Mouse (Mus musculus): ENCODE measurements around the gene Lenep.

Lenep gene

GRCm38 (mm10) chr3:89390699-89391662 is 11.6 kb downstream of the Lenep start:
- Histone ChIP-seq H3K36me3 (ENCODE audit: control insufficient read depth, insufficient read depth, low read length, poor library complexity, severe bottlenecking) (no peaks in the 10 kb centered on the region), H3K27me3 (ENCODE audit: control insufficient read depth, insufficient read depth, low read length, poor library complexity, severe bottlenecking) (no peaks in the 10 kb centered on the region; the same call in 1 of the 2 replicates)
- peak; percentile 49 for DNase-seq (ENCODE audit: low read depth, low spot score)

- no peaks in the 10 kb centered on the region for H3K36me3 ChIP-seq (ENCODE audit: control insufficient read depth, insufficient read depth, low read length, poor library complexity, severe bottlenecking)
- no peaks in the 10 kb centered on the region; the same call in 1 of the 2 replicates for H3K27me3 ChIP-seq (ENCODE audit: control insufficient read depth, insufficient read depth, low read length, poor library complexity, severe bottlenecking)
- DNase-seq (ENCODE audit: low read depth, low spot score): peak; percentile 36
Measured at GRCm38 (mm10) chr3:89390111-89390515, 12.5 kb downstream of the Lenep start.

- DNase-seq (ENCODE audit: low read depth, low spot score): peak; percentile 82
- H3K27me3 ChIP-seq (ENCODE audit: control insufficient read depth, insufficient read depth, low read length, poor library complexity, severe bottlenecking): no peaks in the 10 kb centered on the region
- H3K36me3 ChIP-seq (ENCODE audit: control insufficient read depth, insufficient read depth, low read length, poor library complexity, severe bottlenecking): no peaks in the 10 kb centered on the region; the same call in 1 of the 2 replicates
Measured at GRCm38 (mm10) chr3:89388901-89389740, 13.5 kb downstream of the Lenep start.

GRCm38 (mm10) chr3:89388134-89388881 is 14.3 kb downstream of the Lenep start:
- Histone ChIP-seq H3K36me3 (ENCODE audit: control insufficient read depth, insufficient read depth, low read length, poor library complexity, severe bottlenecking) (no peaks in the 10 kb centered on the region; the same call in 1 of the 2 replicates), H3K27me3 (ENCODE audit: control insufficient read depth, insufficient read depth, low read length, poor library complexity, severe bottlenecking) (no peaks in the 10 kb centered on the region)
- DNase-seq (ENCODE audit: low read depth, low spot score): no peak

- no peak for DNase-seq (ENCODE audit: low read depth, low spot score)
- H3K36me3 ChIP-seq (ENCODE audit: control insufficient read depth, insufficient read depth, low read length, poor library complexity, severe bottlenecking): no peaks in the 10 kb centered on the region; the same call in 1 of the 2 replicates
- no peaks in the 10 kb centered on the region for H3K27me3 ChIP-seq (ENCODE audit: control insufficient read depth, insufficient read depth, low read length, poor library complexity, severe bottlenecking)
Measured at GRCm38 (mm10) chr3:89387632-89388031, 15.0 kb downstream of the Lenep start.

GRCm38 (mm10) chr3:89386438-89387420 is 15.9 kb downstream of the Lenep start:
- no peaks in the 10 kb centered on the region; the same call in 1 of the 2 replicates for H3K36me3 ChIP-seq (ENCODE audit: control insufficient read depth, insufficient read depth, low read length, poor library complexity, severe bottlenecking)
- DNase-seq (ENCODE audit: low read depth, low spot score): no peak
- H3K27me3 ChIP-seq (ENCODE audit: control insufficient read depth, insufficient read depth, low read length, poor library complexity, severe bottlenecking): no peaks in the 10 kb centered on the region

GRCm38 (mm10) chr3:89385451-89385850 is 17.1 kb downstream of the Lenep start:
- DNase-seq (ENCODE audit: low read depth, low spot score): no peak
- Histone ChIP-seq H3K27me3 (ENCODE audit: control insufficient read depth, insufficient read depth, low read length, poor library complexity, severe bottlenecking) (no peaks in the 10 kb centered on the region), H3K36me3 (ENCODE audit: control insufficient read depth, insufficient read depth, low read length, poor library complexity, severe bottlenecking) (peaks cover under 1% of the 10 kb centered on the region; the same call in 1 of the 2 replicates)

GRCm38 (mm10) chr3:89384331-89385076 is 18.1 kb downstream of the Lenep start:
- Histone ChIP-seq H3K36me3 (ENCODE audit: control insufficient read depth, insufficient read depth, low read length, poor library complexity, severe bottlenecking) (peaks cover 2% of the 10 kb centered on the region; the same call in 1 of the 2 replicates), H3K27me3 (ENCODE audit: control insufficient read depth, insufficient read depth, low read length, poor library complexity, severe bottlenecking) (no peaks in the 10 kb centered on the region)
- DNase-seq (ENCODE audit: low read depth, low spot score): no peak

- H3K27me3 ChIP-seq (ENCODE audit: control insufficient read depth, insufficient read depth, low read length, poor library complexity, severe bottlenecking): no peaks in the 10 kb centered on the region
- peaks cover 2% of the 10 kb centered on the region; the same call in 1 of the 2 replicates for H3K36me3 ChIP-seq (ENCODE audit: control insufficient read depth, insufficient read depth, low read length, poor library complexity, severe bottlenecking)
- DNase-seq (ENCODE audit: low read depth, low spot score): no peak
Measured at GRCm38 (mm10) chr3:89383651-89384255, 18.8 kb downstream of the Lenep start.

GRCm38 (mm10) chr3:89382950-89383349 is 19.6 kb downstream of the Lenep start:
- no peak for DNase-seq (ENCODE audit: low read depth, low spot score)
- H3K36me3 ChIP-seq (ENCODE audit: control insufficient read depth, insufficient read depth, low read length, poor library complexity, severe bottlenecking): peaks cover 2% of the 10 kb centered on the region; the same call in 1 of the 2 replicates
- no peaks in the 10 kb centered on the region for H3K27me3 ChIP-seq (ENCODE audit: control insufficient read depth, insufficient read depth, low read length, poor library complexity, severe bottlenecking)

- Histone ChIP-seq H3K27me3 (ENCODE audit: control insufficient read depth, insufficient read depth, low read length, poor library complexity, severe bottlenecking) (no peaks in the 10 kb centered on the region), H3K36me3 (ENCODE audit: control insufficient read depth, insufficient read depth, low read length, poor library complexity, severe bottlenecking) (peaks cover 2% of the 10 kb centered on the region; the same call in 1 of the 2 replicates)
- no peak for DNase-seq (ENCODE audit: low read depth, low spot score)
Measured at GRCm38 (mm10) chr3:89382033-89382882, 20.3 kb downstream of the Lenep start.

GRCm38 (mm10) chr3:89381233-89381632 is 21.4 kb downstream of the Lenep start:
- Histone ChIP-seq H3K27me3 (ENCODE audit: control insufficient read depth, insufficient read depth, low read length, poor library complexity, severe bottlenecking) (no peaks in the 10 kb centered on the region), H3K36me3 (ENCODE audit: control insufficient read depth, insufficient read depth, low read length, poor library complexity, severe bottlenecking) (peaks cover 2% of the 10 kb centered on the region)
- DNase-seq (ENCODE audit: low read depth, low spot score): no peak

All from splenic B cell, adult 2 months (primary cell).